Mouse (Mus musculus) CD8-positive naive resting alpha-beta T cell, adult 57 days (primary cell): Measurements from ENCODE around the gene Fam19a2. TPM values are rescaled to one million over a fixed set of nuclear protein-coding genes. Genes with fewer than 3 reads are reported as not detected.

Source experiments
- total RNA-seq: library from RNA; stranded (reverse); gene quantifications from one replicate; pipeline ENCODE4 v1.2.4, GENCODE M21; 2023

Fam19a2 gene
- not detected for total RNA-seq

DNA sequence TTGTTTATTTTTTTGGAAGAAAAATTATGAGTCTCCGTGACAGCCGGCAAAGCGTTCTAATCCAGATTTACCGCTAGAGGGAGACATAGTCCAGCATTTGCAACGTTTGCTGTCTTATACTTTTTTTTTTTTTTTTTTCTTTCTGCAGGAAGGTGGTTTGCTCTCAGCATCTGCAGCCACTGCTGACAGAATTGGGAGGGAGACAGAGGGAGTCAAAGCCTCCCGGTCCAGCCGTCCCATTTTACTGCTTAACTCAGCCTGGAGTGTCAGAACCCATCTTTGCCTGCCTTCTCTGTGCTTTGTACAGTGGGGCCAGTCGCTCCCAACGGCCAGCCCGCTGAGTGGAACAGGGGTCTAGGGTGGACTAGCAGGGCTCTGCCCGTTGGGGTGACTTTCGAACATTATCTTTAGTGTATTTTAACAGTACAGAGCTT lies at the start of gene Fam19a2:
Gene Fam19a2 (plus strand): TSS at position 121 of the 434 bp plus-strand sequence.

Other genes starting within 250 kb of the Fam19a2 start
- 120 TPM for gene Mon2, start 187.5 kb upstream of the Fam19a2 start, total RNA-seq
- gene Usp15, start 67.0 kb upstream of the Fam19a2 start, total RNA-seq: 124 TPM